Mouse (Mus musculus): ENCODE data around the gene Zbtb44. TPM values are rescaled to one million over a fixed set of nuclear protein-coding genes. Genes with fewer than 3 reads are reported as not detected.
A peak's percentile ranks its signal among the peaks of the same experiment; 100 is the strongest.

The Zbtb44 gene
- polyA plus RNA-seq, 1 experiment from 2014 or later, result 6.5 TPM

GRCm38 (mm10) chr9:31072256-31072655 is 41.8 kb downstream of the Zbtb44 start:
- Histone ChIP-seq H3K36me3 (ENCODE audit: control insufficient read depth, insufficient read depth, low read length) (no peaks in the 10 kb centered on the region; the same call in 1 of the 2 replicates), H3K4me2 (replicated peaks; ENCODE audit: low read depth) (no peak overlapping the region), H3K4me1 (replicated peaks; ENCODE audit: control insufficient read depth, insufficient read depth) (no peaks in the 10 kb centered on the region), H3K27me3 (ENCODE audit: control insufficient read depth, insufficient read depth, low read length) (no peaks in the 10 kb centered on the region), H3K9ac (ENCODE audit: low read length) (no peak overlapping the region), H3K9me3 (ENCODE audit: control insufficient read depth, low read length) (no peaks in the 10 kb centered on the region), H3K27ac (replicated peaks) (no peak overlapping the region), H3K4me3 (ENCODE audit: low read depth, low read length) (no peak overlapping the region)
- TF ChIP-seq EP300 (optimal IDR thresholded peaks at IDR 0.05) (no peak), CTCF (IDR thresholded peaks at IDR 0.05; ENCODE audit: low read depth) (no peak)
- ATAC-seq (ENCODE audit: low FRiP score, low TSS enrichment), result no peak
- no peak for DNase-seq (ENCODE audit: low spot score)
- WGBS, result 81% methylated on average over 5 of the region's 5 CpGs

- WGBS, result 83% methylated on average over 7 of the region's 7 CpGs
- no peak overlapping the region for H3K4me3 ChIP-seq (ENCODE audit: low read depth, low read length)
- DNase-seq (ENCODE audit: low spot score) (no peak), ATAC-seq (ENCODE audit: low FRiP score, low TSS enrichment) (no peak)
- H3K4me2 ChIP-seq (replicated peaks; ENCODE audit: low read depth), result no peak overlapping the region
- no peaks in the 10 kb centered on the region; the same call in 1 of the 2 replicates for H3K36me3 ChIP-seq (ENCODE audit: control insufficient read depth, insufficient read depth, low read length)
- H3K27ac ChIP-seq (replicated peaks), result no peak overlapping the region
- H3K9me3 ChIP-seq (ENCODE audit: control insufficient read depth, low read length), result no peaks in the 10 kb centered on the region
- H3K9ac ChIP-seq (ENCODE audit: low read length), result no peak overlapping the region
- H3K4me1 ChIP-seq (replicated peaks; ENCODE audit: control insufficient read depth, insufficient read depth), result no peaks in the 10 kb centered on the region
- TF ChIP-seq CTCF (IDR thresholded peaks at IDR 0.05; ENCODE audit: low read depth) (no peak), EP300 (optimal IDR thresholded peaks at IDR 0.05) (no peak)
- no peaks in the 10 kb centered on the region for H3K27me3 ChIP-seq (ENCODE audit: control insufficient read depth, insufficient read depth, low read length)
These were observed 43.4 kb downstream of the Zbtb44 start for GRCm38 (mm10) chr9:31073797-31074196.

- WGBS, result 88% methylated on average over 10 of the region's 10 CpGs
These were observed 44.4 kb downstream of the Zbtb44 start for GRCm38 (mm10) chr9:31074836-31075235.

GRCm38 (mm10) chr9:31080726-31081125 is 50.3 kb downstream of the Zbtb44 start:
- H3K9me3 ChIP-seq (ENCODE audit: control insufficient read depth, low read length), result no peaks in the 10 kb centered on the region
- H3K4me2 ChIP-seq (replicated peaks; ENCODE audit: low read depth), result no peak overlapping the region
- H3K4me1 ChIP-seq (replicated peaks; ENCODE audit: control insufficient read depth, insufficient read depth), result no peaks in the 10 kb centered on the region
- H3K9ac ChIP-seq (ENCODE audit: low read length), result no peak overlapping the region
- WGBS, result 42% methylated on average over 6 of the region's 6 CpGs
- TF ChIP-seq CTCF (IDR thresholded peaks at IDR 0.05; ENCODE audit: low read depth) (no peak), EP300 (optimal IDR thresholded peaks at IDR 0.05) (no peak)
- no peak overlapping the region for H3K4me3 ChIP-seq (ENCODE audit: low read depth, low read length)
- no peaks in the 10 kb centered on the region for H3K27me3 ChIP-seq (ENCODE audit: control insufficient read depth, insufficient read depth, low read length)
- DNase-seq (ENCODE audit: low spot score) (no peak), ATAC-seq (ENCODE audit: low FRiP score, low TSS enrichment) (no peak)
- no peaks in the 10 kb centered on the region for H3K36me3 ChIP-seq (ENCODE audit: control insufficient read depth, insufficient read depth, low read length)
- H3K27ac ChIP-seq (replicated peaks), result no peak overlapping the region

More at GRCm38 (mm10) chr9:31074836-31075235, 44.4 kb downstream of the Zbtb44 start:
- Histone ChIP-seq H3K4me2 (replicated peaks; ENCODE audit: low read depth) (no peak overlapping the region), H3K4me3 (ENCODE audit: low read depth, low read length) (no peak overlapping the region), H3K9ac (ENCODE audit: low read length) (no peak overlapping the region), H3K36me3 (ENCODE audit: control insufficient read depth, insufficient read depth, low read length) (no peaks in the 10 kb centered on the region), H3K27me3 (ENCODE audit: control insufficient read depth, insufficient read depth, low read length) (no peaks in the 10 kb centered on the region), H3K27ac (replicated peaks) (no peak overlapping the region), H3K9me3 (ENCODE audit: control insufficient read depth, low read length) (no peaks in the 10 kb centered on the region), H3K4me1 (replicated peaks; ENCODE audit: control insufficient read depth, insufficient read depth) (no peaks in the 10 kb centered on the region)
- ATAC-seq (ENCODE audit: low FRiP score, low TSS enrichment), result no peak
- no peak for DNase-seq (ENCODE audit: low spot score)
- TF ChIP-seq CTCF (IDR thresholded peaks at IDR 0.05; ENCODE audit: low read depth), result no peak
- no peak for TF ChIP-seq EP300 (optimal IDR thresholded peaks at IDR 0.05)

- TF ChIP-seq CTCF (IDR thresholded peaks at IDR 0.05; ENCODE audit: low read depth) (peak; percentile 93), EP300 (optimal IDR thresholded peaks at IDR 0.05) (no peak)
- 10% methylated on average over 15 of the region's 15 CpGs for WGBS
- peak; percentile 83 for DNase-seq (ENCODE audit: low spot score)
- ATAC-seq (ENCODE audit: low FRiP score, low TSS enrichment), result peak; percentile 48; the same call in 1 of the 2 replicates
- H3K9me3 ChIP-seq (ENCODE audit: control insufficient read depth, low read length), result no peaks in the 10 kb centered on the region
- H3K4me2 ChIP-seq (replicated peaks; ENCODE audit: low read depth), result 0 out of 2 replicates have a peak overlapping the region, but pooled peaks have one; percentile 33
- no peak overlapping the region for H3K27ac ChIP-seq (replicated peaks)
- no peak overlapping the region for H3K9ac ChIP-seq (ENCODE audit: low read length)
- H3K36me3 ChIP-seq (ENCODE audit: control insufficient read depth, insufficient read depth, low read length), result no peaks in the 10 kb centered on the region
- H3K27me3 ChIP-seq (ENCODE audit: control insufficient read depth, insufficient read depth, low read length), result no peaks in the 10 kb centered on the region
- no peak overlapping the region for H3K4me3 ChIP-seq (ENCODE audit: low read depth, low read length)
- no peaks in the 10 kb centered on the region for H3K4me1 ChIP-seq (replicated peaks; ENCODE audit: control insufficient read depth, insufficient read depth)
These were observed 51.7 kb downstream of the Zbtb44 start for GRCm38 (mm10) chr9:31082054-31082666.

GRCm38 (mm10) chr9:31082771-31083170 is 52.3 kb downstream of the Zbtb44 start:
- H3K4me2 ChIP-seq (replicated peaks; ENCODE audit: low read depth), result no peak overlapping the region
- WGBS, result 71% methylated on average over 6 of the region's 6 CpGs
- DNase-seq (ENCODE audit: low spot score), result no peak
- H3K27me3 ChIP-seq (ENCODE audit: control insufficient read depth, insufficient read depth, low read length), result no peaks in the 10 kb centered on the region
- no peak for ATAC-seq (ENCODE audit: low FRiP score, low TSS enrichment)
- H3K4me1 ChIP-seq (replicated peaks; ENCODE audit: control insufficient read depth, insufficient read depth), result no peaks in the 10 kb centered on the region
- H3K4me3 ChIP-seq (ENCODE audit: low read depth, low read length), result no peak overlapping the region
- no peak for TF ChIP-seq EP300 (optimal IDR thresholded peaks at IDR 0.05)
- TF ChIP-seq CTCF (IDR thresholded peaks at IDR 0.05; ENCODE audit: low read depth), result no peak
- H3K9ac ChIP-seq (ENCODE audit: low read length), result no peak overlapping the region
- H3K9me3 ChIP-seq (ENCODE audit: control insufficient read depth, low read length), result no peaks in the 10 kb centered on the region
- no peak overlapping the region for H3K27ac ChIP-seq (replicated peaks)
- no peaks in the 10 kb centered on the region for H3K36me3 ChIP-seq (ENCODE audit: control insufficient read depth, insufficient read depth, low read length)
